Mouse (Mus musculus) intestine, embryonic 14.5 days (tissue): ENCODE measurements around the gene Nkap. TPM values are rescaled to one million over a fixed set of nuclear protein-coding genes. Genes with fewer than 3 reads are reported as not detected.
"Not testable (repeated sequence)": the region's sequence is repeated elsewhere in the genome, so short reads cannot be mapped to it uniquely, and the experiment has no call there.

Experiments
- ATAC-seq: fragments of 200-750 bp; cut with Nextera tagmentation; replicated peaks from 2 replicates; pipeline ENCODE4 v1.8.0; 2017; ENCODE audit warnings: low read depth, moderate number of reproducible peaks, moderate TSS enrichment, moderate library complexity; ENCODE audit not compliant: low FRiP score, low TSS enrichment
- DNase-seq: peaks from one replicate; pipeline ENCODE4 v3.0.0-alpha.2; 2018; ENCODE audit warnings: low spot score
- H3K27ac ChIP-seq: fragments of 300-500 bp; sonication (generic); 2 replicates; pipeline ENCODE4 v1.5.1; 2014; ENCODE audit warnings: low read depth, mild to moderate bottlenecking, control low read depth
- H3K27me3 ChIP-seq: fragments of 300-500 bp; sonication (generic); replicated peaks from 2 replicates; pipeline ENCODE4 v1.6.1; 2014; ENCODE audit warnings: low read length, control low read depth; ENCODE audit not compliant: control insufficient read depth, insufficient read depth
- H3K36me3 ChIP-seq: fragments of 300-500 bp; sonication (generic); 2 replicates; pipeline ENCODE4 v1.6.1; 2014; ENCODE audit warnings: low read length, control low read depth; ENCODE audit not compliant: control insufficient read depth, insufficient read depth
- H3K4me1 ChIP-seq: fragments of 300-500 bp; sonication (generic); replicated peaks from 2 replicates; pipeline ENCODE4 v1.6.1; 2014; ENCODE audit warnings: low read length, control low read depth, mixed read lengths; ENCODE audit not compliant: control insufficient read depth, insufficient read depth
- H3K4me2 ChIP-seq: fragments of 300-500 bp; sonication (generic); 2 replicates; pipeline ENCODE4 v1.6.1; 2014; ENCODE audit warnings: low read length
- H3K4me3 ChIP-seq: fragments of 300-500 bp; sonication (generic); 2 replicates; pipeline ENCODE4 v1.5.1; 2014; ENCODE audit warnings: low read depth, low read length, control low read depth, mixed read lengths
- H3K9ac ChIP-seq: fragments of 300-500 bp; sonication (generic); 2 replicates; pipeline ENCODE4 v1.6.1; 2014; ENCODE audit warnings: mild to moderate bottlenecking, low read length
- H3K9me3 ChIP-seq: fragments of 300-500 bp; sonication (generic); 2 replicates; pipeline ENCODE4 v1.6.1; 2016; ENCODE audit warnings: low read length, control low read depth; ENCODE audit not compliant: control insufficient read depth
- WGBS: fragments of 180-500 bp; shearing (Covaris S2); extraction: QIAGEN DNeasy Blood & Tissue Kit; methylation state at CpG from one replicate; pipeline ENCODE4 v1.1.7; 2014; 5-methylcytosine and 5-hydroxymethylcytosine counted together
- polyA plus RNA-seq: library from polyadenylated mRNA; unstranded; fragments of >200 nt; fragmentation: Nextera tagmentation; extraction: Ambion mirVana; gene quantifications from 2 replicates; pipeline ENCODE4 v1.2.1, GENCODE M21; 2014

Nkap gene
- 15.1 and 16.4 TPM in 2 replicates for polyA plus RNA-seq

DNA sequence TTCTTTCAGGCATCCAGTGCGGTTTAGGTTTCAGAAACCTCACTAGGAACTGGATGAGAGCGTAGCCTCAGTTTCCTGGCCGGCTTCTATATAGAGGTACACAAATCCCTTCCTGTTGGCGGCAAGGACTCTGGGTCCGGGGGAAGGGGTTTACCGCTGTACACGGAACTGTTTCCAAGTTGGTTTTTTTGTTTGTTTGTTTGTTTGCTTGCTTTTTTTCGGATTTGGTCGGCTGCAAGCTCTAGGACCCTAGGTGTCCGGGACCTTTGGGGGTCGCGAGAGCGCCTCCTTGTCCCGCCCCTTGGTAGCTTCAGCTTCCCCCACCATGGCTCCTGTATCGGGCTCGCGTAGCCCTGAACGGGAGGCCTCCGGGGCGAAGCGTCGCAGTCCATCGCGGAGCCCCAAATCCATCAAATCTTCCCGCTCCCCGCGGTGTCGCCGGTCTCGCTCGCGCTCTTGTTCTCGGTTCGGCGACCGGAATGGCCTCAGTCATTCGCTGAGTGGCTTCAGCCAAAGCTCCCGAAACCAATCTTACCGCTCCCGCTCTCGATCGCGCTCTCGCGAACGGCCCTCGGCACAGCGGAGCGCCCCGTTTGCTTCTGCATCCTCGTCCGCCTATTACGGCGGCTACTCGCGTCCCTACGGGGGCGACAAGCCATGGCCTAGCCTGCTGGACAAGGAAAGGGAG lies at the start of gene Nkap:
Gene Nkap (plus strand): TSS at position 125 of the 688 bp plus-strand sequence.
- Histone ChIP-seq H3K4me3 (peak within 1 kb of the TSS; percentile 60), H3K4me1 (peaks cover 4% of the 10 kb centered on the region; the same call in 1 of the 2 replicates), H3K9me3 (no peaks in the 10 kb centered on the region), H3K9ac (peak within 1 kb of the TSS; percentile 75), H3K36me3 (peaks cover 4% of the 10 kb centered on the region), H3K4me2 (peak within 1 kb of the TSS; percentile 55), H3K27me3 (no peaks in the 10 kb centered on the region), H3K27ac (peak within 1 kb of the TSS; percentile 61)
- ATAC-seq (peak; percentile 85), DNase-seq (peak; percentile 88)
- 14% methylated on average over 58 of the region's 58 CpGs for WGBS

DNA sequence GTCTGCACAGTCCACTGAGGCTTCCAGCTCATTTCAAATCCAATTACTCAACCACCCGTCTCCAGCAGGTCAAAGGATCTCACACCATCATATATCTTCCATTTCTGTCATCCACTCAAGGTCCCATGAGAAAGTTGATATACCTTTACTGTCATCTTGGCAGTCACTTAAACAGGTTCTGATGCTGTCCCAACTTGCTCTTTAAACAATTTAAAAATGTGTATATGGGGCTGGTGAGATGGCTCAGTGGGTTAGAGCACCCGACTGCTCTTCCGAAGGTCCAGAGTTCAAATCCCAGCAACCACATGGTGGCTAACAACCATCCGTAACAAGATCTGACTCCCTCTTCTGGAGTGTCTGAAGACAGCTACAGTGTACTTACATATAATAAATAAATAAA lies 46.2 kb upstream of the Nkap start:
- H3K27me3 ChIP-seq, H3K4me1 ChIP-seq, ATAC-seq, DNase-seq, H3K9ac ChIP-seq, H3K4me2 ChIP-seq, H3K9me3 ChIP-seq, H3K27ac ChIP-seq, H3K4me3 ChIP-seq: not testable (repeated sequence)
- H3K36me3 ChIP-seq: peaks cover 20% of the 10 kb centered on the region
- WGBS: 70% methylated on average over 3 of the region's 4 CpGs

DNA sequence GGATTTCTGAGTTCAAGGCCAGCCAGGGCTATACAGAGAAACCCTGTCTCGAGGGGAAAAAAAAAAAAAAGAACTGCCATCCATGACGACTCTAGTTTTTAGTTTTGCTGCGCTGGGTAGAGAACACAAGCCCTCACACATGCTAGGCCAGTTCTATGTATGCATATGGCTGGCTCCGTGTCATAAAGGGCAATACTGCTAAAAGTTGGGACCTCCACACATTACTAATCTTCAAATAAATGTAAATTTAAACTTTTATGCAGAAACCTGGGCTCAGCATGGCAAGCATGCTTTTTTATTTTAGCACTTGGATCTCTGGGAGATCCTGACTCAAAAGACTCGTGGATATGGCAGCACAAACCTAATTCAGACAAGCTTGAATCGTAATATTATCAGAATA lies 45.4 kb upstream of the Nkap start:
- WGBS: 50% methylated on average over 6 of the region's 6 CpGs
- Histone ChIP-seq H3K9me3 (no peaks in the 10 kb centered on the region), H3K4me1 (no peaks in the 10 kb centered on the region), H3K36me3 (peaks cover 20% of the 10 kb centered on the region), H3K27ac (no peak overlapping the region), H3K4me3 (no peak overlapping the region), H3K4me2 (no peak overlapping the region), H3K9ac (no peak overlapping the region), H3K27me3 (no peaks in the 10 kb centered on the region)
- ATAC-seq: no peak
- no peak for DNase-seq

DNA sequence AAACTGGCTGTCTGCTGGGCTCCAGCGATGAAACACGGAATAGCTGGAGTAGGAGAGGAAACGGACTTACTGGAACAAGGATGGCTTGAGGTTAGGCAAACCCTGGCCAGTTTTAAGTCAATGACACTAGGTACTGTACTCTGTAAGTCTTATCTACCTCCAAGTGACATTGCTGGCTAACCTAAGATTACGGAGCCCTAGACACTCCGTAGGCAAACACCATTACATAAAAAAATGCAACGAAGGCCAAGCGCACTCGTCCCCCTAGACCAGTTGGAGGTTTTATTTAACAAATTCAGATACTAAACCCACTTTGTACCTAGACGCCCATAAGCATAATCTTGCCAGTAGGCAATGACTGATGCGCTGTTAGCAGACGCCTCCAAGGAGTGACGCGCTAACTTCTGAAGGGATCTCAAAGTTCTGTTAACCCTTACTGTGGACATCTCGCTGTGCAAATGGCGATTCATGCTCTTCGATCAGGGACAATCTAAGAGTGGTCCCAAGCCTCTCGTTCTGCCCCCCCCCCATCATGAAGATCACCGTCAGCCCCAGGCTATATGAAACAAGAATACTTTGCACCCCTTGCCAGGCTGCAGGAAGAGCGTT lies 42.2 kb upstream of the Nkap start:
- peak; percentile 65 for DNase-seq
- peak; percentile 10; the same call in 1 of the 2 replicates for ATAC-seq
- Histone ChIP-seq H3K36me3 (peaks cover 20% of the 10 kb centered on the region), H3K27me3 (no peaks in the 10 kb centered on the region), H3K9ac (peak overlapping the region; percentile 79), H3K9me3 (no peaks in the 10 kb centered on the region), H3K4me2 (peak overlapping the region; percentile 61), H3K27ac (peak overlapping the region; percentile 87), H3K4me1 (no peaks in the 10 kb centered on the region), H3K4me3 (peak overlapping the region; percentile 59)
- 9% methylated on average over 19 of the region's 19 CpGs for WGBS

DNA sequence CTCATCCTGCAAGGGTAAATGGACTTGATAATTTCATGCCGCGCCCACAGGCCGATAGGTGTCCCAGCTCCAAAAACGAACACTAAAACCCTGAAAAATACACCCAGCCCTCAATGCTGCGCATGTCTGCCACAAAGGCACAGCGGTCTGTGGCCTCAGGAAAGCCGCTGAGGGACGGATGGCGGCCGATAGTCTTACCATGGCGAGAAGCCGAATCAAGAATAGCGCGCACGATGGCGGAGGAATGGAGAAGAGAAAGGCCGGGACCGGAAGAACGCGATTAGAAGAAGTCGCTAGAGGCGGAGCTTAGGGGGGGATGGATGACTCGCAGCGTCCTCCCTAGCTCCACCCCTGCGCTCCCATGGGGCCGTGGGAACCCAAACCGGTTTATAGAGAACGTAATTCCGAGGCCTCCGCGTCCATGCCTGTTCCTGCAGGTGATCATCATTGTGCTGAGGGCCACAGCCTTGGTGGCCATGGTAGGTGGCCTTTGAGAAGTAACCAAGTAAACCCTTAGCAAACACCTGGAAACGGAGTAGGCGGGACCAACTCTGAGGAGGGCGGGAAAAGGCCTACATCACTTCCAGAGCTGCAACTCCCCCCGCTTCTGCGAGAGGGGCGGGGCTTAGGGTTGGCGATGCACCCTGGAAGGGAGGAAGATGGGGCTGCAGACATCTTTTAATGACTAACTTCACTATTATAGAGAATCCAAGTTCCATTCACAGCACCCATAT lies 41.5 kb upstream of the Nkap start, which contains the start of gene Rpl39:
Gene Rpl39 (minus strand): TSS at position 476 of the 734 bp plus-strand sequence.
- Histone ChIP-seq H3K27me3 (no peaks in the 10 kb centered on the region), H3K4me2 (peak within 1 kb of the TSS; percentile 61)
- ATAC-seq: peak; percentile 93

DNA sequence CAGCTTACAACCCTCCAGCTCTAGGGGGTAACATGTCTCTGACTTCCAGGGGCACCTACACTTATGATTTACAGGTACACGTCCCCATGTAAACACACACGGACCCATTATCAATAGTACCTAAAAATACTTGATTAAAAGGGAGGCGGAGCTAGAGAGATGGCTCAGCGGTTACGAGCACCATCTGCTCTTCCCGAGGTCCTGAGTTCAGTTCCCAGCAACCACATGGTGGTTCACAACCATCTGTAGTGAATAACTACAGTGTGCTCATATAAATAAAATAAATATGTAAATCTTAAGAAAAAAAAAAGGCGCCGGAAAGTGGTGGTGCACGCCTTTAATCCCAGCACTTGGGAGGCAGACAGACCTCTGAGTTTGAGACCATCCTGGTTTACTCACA lies 40.9 kb upstream of the Nkap start:
- H3K4me3 ChIP-seq: peak overlapping the region; percentile 59

More for the DNA sequence above, 41.5 kb upstream of the Nkap start, which contains the start of gene Rpl39:
- H3K9me3 ChIP-seq: no peaks in the 10 kb centered on the region
- peak within 1 kb of the TSS; percentile 87 for H3K27ac ChIP-seq
- no peaks in the 10 kb centered on the region for H3K4me1 ChIP-seq
- H3K4me3 ChIP-seq: peak within 1 kb of the TSS; percentile 59
- DNase-seq: peak; percentile 86
- WGBS: 12% methylated on average over 38 of the region's 38 CpGs
- H3K9ac ChIP-seq: peak within 1 kb of the TSS; percentile 79
- peaks cover 20% of the 10 kb centered on the region for H3K36me3 ChIP-seq

DNA sequence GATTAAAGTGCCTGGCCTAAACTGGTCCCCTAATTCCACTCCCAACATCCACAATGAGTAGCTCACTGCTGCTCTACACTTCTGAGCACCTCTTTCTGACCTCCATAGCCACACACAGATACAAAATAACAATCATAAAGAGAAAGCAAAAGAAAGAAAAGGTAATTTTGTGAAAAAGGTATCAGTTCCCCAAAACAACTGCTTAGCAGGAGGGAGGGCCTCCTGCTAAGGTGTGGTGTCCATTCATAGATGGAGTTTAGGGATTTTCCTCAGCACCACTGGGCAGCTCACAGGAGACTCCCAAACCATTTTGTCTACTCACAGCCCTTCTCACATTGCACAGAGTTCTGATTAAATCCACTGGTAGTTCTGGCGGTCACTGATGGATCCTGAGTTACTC lies 37.8 kb upstream of the Nkap start:
- Histone ChIP-seq H3K27ac (no peak overlapping the region), H3K4me2 (no peak overlapping the region), H3K9ac (no peak overlapping the region), H3K36me3 (peaks cover 8% of the 10 kb centered on the region), H3K4me3 (no peak overlapping the region), H3K27me3 (no peaks in the 10 kb centered on the region), H3K4me1 (no peaks in the 10 kb centered on the region), H3K9me3 (no peaks in the 10 kb centered on the region)
- DNase-seq (no peak), ATAC-seq (no peak)
- WGBS: 88% methylated on average over 1 of the region's 1 CpGs

More for the DNA sequence above, 40.9 kb upstream of the Nkap start:
- no peak for DNase-seq
- Histone ChIP-seq H3K27me3 (no peaks in the 10 kb centered on the region), H3K4me1 (no peaks in the 10 kb centered on the region), H3K27ac (peak overlapping the region; percentile 87), H3K36me3 (peaks cover 20% of the 10 kb centered on the region), H3K9me3 (no peaks in the 10 kb centered on the region), H3K4me2 (peak overlapping the region; percentile 42), H3K9ac (peak overlapping the region; percentile 31)
- 16% methylated on average over 9 of the region's 9 CpGs for WGBS
- ATAC-seq: peak; percentile 57

DNA sequence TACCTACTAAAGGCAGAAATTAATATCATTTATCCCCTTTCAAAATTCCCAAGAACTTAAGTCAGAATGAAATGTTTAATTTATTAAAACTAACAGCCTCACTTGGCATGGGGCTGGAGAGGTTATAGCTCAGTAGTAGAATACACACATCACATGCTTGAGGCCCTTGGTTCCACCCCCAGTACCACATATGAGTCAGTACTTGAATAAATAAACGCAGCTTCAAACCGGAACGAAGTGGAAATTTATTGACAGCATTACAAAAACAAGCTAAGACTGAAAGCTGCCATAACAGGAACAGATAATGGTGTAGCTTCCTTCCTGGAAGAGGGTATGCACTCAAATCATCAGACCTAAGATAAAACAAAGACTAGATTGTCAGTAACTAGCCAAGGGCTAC lies 35.1 kb upstream of the Nkap start:
- DNase-seq (no peak), ATAC-seq (no peak)
- Histone ChIP-seq H3K9me3 (no peaks in the 10 kb centered on the region), H3K9ac (no peak overlapping the region), H3K4me1 (no peaks in the 10 kb centered on the region), H3K27me3 (no peaks in the 10 kb centered on the region), H3K4me2 (no peak overlapping the region), H3K4me3 (no peak overlapping the region), H3K27ac (no peak overlapping the region), H3K36me3 (peaks cover 11% of the 10 kb centered on the region)
- WGBS: 70% methylated on average over 3 of the region's 3 CpGs
